Mouse (Mus musculus) megakaryocyte, embryonic 14.5 days (primary cell): ENCODE measurements around the gene Pigu. TPM values are rescaled to one million over a fixed set of nuclear protein-coding genes. Genes with fewer than 3 reads are reported as not detected.

Source experiments
- H3K27me3 ChIP-seq: replicated peaks from 2 replicates; pipeline ENCODE3; 2012; ENCODE audit warnings: inconsistent platforms
- H3K36me3 ChIP-seq: replicated peaks from 2 replicates; pipeline ENCODE3; 2012; ENCODE audit warnings: low read length, inconsistent platforms, mixed read lengths
- H3K4me1 ChIP-seq: 2 replicates; pipeline ENCODE4 v1.6.1; 2012; ENCODE audit warnings: inconsistent platforms
- H3K4me3 ChIP-seq: replicated peaks from 2 replicates; pipeline ENCODE3; 2012; ENCODE audit warnings: moderate library complexity, mild to moderate bottlenecking, inconsistent platforms
- H3K9me3 ChIP-seq: 2 replicates; pipeline ENCODE4 v1.6.1; 2012; ENCODE audit warnings: inconsistent platforms
- FLI1 ChIP-seq: IDR thresholded peaks from 2 replicates; pipeline ENCODE4 v1.6.1; 2012; ENCODE audit warnings: low read length, inconsistent platforms, mixed read lengths
- GATA1 ChIP-seq: IDR thresholded peaks from 3 replicates; pipeline ENCODE4 v1.6.1; 2012; ENCODE audit warnings: mixed read lengths, low read length, inconsistent platforms, borderline replicate concordance
- polyA plus RNA-seq: library from polyadenylated mRNA; stranded (reverse); fragments of >175 nt; gene quantifications from 2 replicates; pipeline ENCODE4 v1.2.3, GENCODE M21; 2012; ENCODE audit warnings: low replicate concordance; ENCODE audit not compliant: insufficient read depth

Pigu gene
- 9.1 and 13.0 TPM in 2 replicates for polyA plus RNA-seq

GRCm38 (mm10) chr2:155356971-155357591, at the start of gene Pigu:
TSS of gene Pigu (minus strand) at chr2:155357430.
- Histone ChIP-seq H3K9me3 (no peaks in the 10 kb centered on the region), H3K27me3 (peaks cover 4% of the 10 kb centered on the region), H3K4me1 (peaks cover 17% of the 10 kb centered on the region), H3K4me3 (peak within 1 kb of the TSS; percentile 93), H3K36me3 (no peaks in the 10 kb centered on the region)
- TF ChIP-seq FLI1 = no peak
- no peak for TF ChIP-seq GATA1

GRCm38 (mm10) chr2:155404635-155405034, 47.4 kb upstream of the Pigu start:
- Histone ChIP-seq H3K36me3 (peaks cover 78% of the 10 kb centered on the region), H3K4me3 (no peak overlapping the region), H3K9me3 (no peaks in the 10 kb centered on the region), H3K27me3 (no peaks in the 10 kb centered on the region), H3K4me1 (peaks cover 53% of the 10 kb centered on the region)
- TF ChIP-seq GATA1 (no peak), FLI1 (no peak)

DNA sequence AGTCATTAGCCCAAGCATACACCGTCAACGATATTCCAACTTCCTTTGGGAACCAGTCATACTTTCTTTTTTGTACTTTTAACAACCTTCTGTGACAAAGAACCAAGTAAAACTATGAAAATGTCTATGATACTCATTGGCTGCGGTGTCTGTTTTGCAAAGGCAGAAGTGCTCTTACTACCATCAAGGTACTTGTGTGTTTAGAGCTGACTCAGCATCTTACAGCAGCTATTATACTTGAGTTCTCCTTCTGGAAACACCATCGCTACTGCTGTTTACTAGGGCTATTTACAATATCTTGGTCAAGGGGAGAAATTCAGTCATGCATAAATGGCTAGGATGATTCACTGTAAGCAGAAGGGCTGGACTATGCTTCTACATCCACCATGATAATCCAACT, 44.7 kb upstream of the Pigu start:
- no peak overlapping the region for H3K4me3 ChIP-seq
- H3K36me3 ChIP-seq = peaks cover 74% of the 10 kb centered on the region
- TF ChIP-seq FLI1 = no peak
- no peak for TF ChIP-seq GATA1
- no peaks in the 10 kb centered on the region for H3K27me3 ChIP-seq
- H3K4me1 ChIP-seq = peaks cover 52% of the 10 kb centered on the region
- no peaks in the 10 kb centered on the region for H3K9me3 ChIP-seq

GRCm38 (mm10) chr2:155400276-155400675, 43.0 kb upstream of the Pigu start:
- Histone ChIP-seq H3K9me3 (no peaks in the 10 kb centered on the region), H3K4me3 (no peak overlapping the region), H3K27me3 (no peaks in the 10 kb centered on the region), H3K4me1 (peaks cover 49% of the 10 kb centered on the region), H3K36me3 (peaks cover 72% of the 10 kb centered on the region)
- TF ChIP-seq GATA1 = no peak

GRCm38 (mm10) chr2:155394586-155394985, 37.4 kb upstream of the Pigu start:
- Histone ChIP-seq H3K27me3 (no peaks in the 10 kb centered on the region), H3K9me3 (no peaks in the 10 kb centered on the region), H3K4me3 (no peak overlapping the region), H3K4me1 (peaks cover 5% of the 10 kb centered on the region), H3K36me3 (peaks cover 83% of the 10 kb centered on the region)
- TF ChIP-seq GATA1 (no peak), FLI1 (no peak)

DNA sequence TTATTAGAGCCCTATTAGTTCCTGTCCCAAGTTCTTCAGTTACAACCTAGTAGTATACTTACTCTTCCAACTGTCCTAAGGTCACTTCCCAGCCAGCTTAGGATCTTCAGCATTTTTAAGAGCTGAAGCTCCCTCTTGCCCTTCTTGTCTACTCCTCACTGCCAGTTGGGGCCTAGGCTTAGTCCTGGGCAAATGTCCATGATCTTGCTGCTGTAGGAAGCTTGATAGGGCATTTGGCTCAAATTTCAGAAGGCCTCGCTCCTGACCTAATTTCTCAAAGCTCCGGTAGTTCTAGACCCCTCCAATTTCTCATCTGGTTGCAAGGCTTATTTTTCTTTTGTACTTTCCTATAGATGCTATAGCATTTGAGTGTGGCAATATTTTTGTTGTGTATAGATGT, 31.3 kb upstream of the Pigu start:
- peaks cover 20% of the 10 kb centered on the region for H3K4me1 ChIP-seq
- no peak for TF ChIP-seq FLI1
- TF ChIP-seq GATA1 = no peak
- H3K36me3 ChIP-seq = peaks cover 76% of the 10 kb centered on the region
- no peak overlapping the region for H3K4me3 ChIP-seq
- H3K27me3 ChIP-seq = no peaks in the 10 kb centered on the region
- H3K9me3 ChIP-seq = no peaks in the 10 kb centered on the region

DNA sequence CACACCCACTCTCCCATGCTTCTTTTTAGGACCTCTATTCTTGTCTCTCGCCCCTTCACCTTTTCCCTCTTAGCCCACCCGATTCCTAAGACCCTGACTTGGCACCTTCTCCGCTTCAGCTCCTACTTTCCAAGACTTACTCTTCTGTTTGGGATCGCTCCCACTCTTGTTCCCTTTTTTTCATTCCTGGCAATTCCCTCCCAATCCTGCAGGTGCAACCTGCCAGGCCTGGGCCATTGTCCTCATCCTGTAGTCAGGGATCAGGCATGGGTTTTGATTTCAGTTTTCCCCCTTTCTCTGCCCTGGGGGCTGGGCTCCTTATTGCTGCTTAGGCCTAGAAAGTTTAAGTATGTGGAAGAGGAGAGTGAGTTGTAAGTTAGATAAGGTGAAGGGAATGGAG, 29.8 kb upstream of the Pigu start:
- TF ChIP-seq FLI1 (no peak), GATA1 (no peak)
- H3K27me3 ChIP-seq = no peaks in the 10 kb centered on the region
- peaks cover 35% of the 10 kb centered on the region for H3K4me1 ChIP-seq
- no peak overlapping the region for H3K4me3 ChIP-seq
- no peaks in the 10 kb centered on the region for H3K9me3 ChIP-seq
- H3K36me3 ChIP-seq = peaks cover 65% of the 10 kb centered on the region

DNA sequence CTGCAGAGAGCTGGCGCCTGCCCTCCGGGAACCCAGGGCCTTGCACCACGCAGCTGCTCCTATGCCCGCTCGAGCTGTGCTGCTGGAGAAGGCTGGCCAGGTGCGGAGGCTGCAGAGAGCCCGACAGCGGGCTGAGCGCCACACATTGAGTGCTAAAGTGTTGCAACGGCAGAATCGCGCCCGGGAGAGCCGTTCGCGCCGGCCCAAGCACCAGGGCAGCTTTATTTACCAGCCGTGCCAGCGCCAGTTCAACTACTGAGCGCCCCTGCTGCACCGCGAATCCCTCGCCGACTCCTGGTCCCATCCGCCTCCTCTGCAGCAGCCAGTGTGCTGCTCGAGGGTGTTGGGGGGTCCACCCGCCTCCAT, 29.3 kb upstream of the Pigu start:
- Histone ChIP-seq H3K36me3 (peaks cover 64% of the 10 kb centered on the region), H3K27me3 (no peaks in the 10 kb centered on the region)

DNA sequence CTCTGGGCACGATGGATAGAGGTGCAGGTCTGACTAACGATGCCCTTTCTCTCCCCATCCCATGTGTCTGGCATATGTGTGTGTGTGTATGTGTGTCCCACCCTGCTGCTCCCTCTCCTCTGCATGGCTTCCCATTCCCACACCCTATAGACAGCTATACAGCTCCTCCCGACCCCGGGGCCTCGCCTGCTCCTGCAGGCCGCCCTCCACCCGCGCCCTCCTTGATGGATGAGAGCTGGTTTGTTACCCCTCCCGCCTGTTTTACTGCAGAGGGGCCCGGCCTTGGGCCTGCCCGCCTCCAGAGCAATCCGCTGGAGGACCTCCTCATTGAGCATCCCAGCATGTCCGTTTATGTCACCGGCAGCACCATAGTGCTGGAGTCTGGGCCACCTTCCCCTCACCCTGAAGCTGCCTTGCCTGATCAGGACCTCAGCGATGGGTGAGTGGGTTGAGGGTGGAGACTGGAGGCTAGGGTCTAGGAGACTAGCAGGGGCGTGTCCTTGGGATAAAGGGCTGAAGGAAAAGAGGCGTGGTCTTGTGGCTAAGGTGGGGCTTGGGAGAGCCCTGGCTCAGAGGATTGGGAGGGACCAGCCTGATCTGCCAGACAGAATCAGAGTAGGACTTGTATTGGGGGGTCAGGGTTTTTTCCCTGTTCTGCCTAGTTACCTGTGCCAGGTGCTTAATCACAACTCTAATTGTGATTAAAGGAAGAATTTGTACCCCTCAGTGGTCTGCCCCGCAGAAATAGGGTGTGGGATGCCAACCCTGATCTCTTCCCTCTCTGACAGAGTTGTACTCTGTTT, 28.7 kb upstream of the Pigu start:
- Histone ChIP-seq H3K36me3 (peaks cover 58% of the 10 kb centered on the region), H3K9me3 (no peaks in the 10 kb centered on the region), H3K4me3 (peak overlapping the region; percentile 11), H3K4me1 (peaks cover 41% of the 10 kb centered on the region), H3K27me3 (peaks cover 3% of the 10 kb centered on the region)
- TF ChIP-seq FLI1 (no peak), GATA1 (no peak)

More for the DNA sequence above, 29.3 kb upstream of the Pigu start:
- Histone ChIP-seq H3K4me3 (no peak overlapping the region), H3K9me3 (no peaks in the 10 kb centered on the region), H3K4me1 (peaks cover 36% of the 10 kb centered on the region)
- TF ChIP-seq FLI1 = no peak
- TF ChIP-seq GATA1 = no peak

DNA sequence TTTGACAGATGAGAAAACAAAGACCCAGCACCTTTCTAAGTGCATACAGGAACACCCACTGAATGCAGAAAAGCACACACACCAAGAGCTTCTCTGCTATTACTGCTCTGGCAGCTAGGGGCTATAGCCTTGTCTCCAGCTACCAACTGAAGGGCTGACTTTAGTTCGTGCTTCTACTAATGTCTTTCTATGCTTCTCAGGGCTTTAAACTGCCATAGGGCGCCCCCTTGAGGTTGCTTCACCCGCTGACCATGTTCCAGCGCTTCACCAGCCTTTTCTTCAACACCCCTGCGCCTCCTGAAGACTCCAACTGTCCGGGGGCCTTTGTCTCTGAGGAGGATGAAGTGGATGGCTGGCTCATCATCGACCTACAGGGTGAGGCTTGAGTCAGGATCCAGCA, 27.9 kb upstream of the Pigu start:
- TF ChIP-seq GATA1 (no peak), FLI1 (no peak)
- Histone ChIP-seq H3K4me1 (peaks cover 46% of the 10 kb centered on the region), H3K4me3 (no peak overlapping the region), H3K36me3 (peaks cover 50% of the 10 kb centered on the region), H3K9me3 (no peaks in the 10 kb centered on the region), H3K27me3 (peaks cover 11% of the 10 kb centered on the region)
